Mouse (Mus musculus) urinary bladder, postnatal 25 days (tissue): Measurements from ENCODE around the gene Olfr125.

ENCODE experiments used
- DNase-seq: peaks from one replicate; pipeline ENCODE4 v3.0.0; 2022; ENCODE audit warnings: low spot score

Olfr125 gene

GRCm38 (mm10) chr17:37832649-37833048, at the start of gene Olfr125:
Gene Olfr125, plus strand, starts transcription at chr17:37832949.
- no peak for DNase-seq

DNA sequence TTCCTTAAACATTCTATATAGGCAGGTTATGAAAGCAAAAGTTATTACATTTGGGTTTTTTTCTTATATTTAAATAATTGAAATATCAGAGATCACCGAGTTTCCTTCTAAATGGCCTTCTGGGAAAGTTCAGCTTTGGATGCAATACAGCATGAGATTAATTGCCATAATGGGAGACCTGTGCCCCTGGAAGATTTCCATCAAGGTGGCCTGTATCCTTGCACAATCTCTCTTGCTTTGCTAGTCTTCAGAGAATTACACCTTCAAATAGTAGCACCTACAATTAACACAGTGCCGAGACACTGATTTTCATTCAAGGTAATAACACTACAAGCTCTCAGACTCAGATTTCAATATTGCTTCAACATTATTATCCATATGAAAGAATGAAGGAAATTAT, 39.5 kb upstream of the Olfr125 start, which contains the start of gene Olfr123:
TSS of gene Olfr123 (plus strand) at position 301 of the 400 bp plus-strand sequence.
- DNase-seq: no peak

DNA sequence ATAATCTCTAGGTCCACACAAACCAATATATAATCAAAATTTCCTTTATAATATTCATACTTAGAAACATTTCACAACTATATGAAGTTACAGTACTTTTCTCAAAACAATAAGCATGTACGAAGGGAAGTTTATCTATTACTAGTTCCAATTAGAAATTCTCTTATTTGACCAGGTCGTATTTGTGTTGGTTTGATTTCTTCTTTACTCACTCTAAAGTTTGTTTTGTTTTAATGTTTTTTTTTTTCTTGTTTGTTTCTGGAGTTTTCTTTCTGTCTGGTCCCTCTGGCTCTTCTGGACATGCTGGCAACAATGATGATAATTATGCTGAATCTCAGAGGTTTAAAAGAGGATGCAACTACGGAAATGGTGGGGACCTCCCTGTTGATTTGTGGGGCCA, 33.2 kb upstream of the Olfr125 start, which contains the start of gene Olfr124:
TSS of gene Olfr124 (plus strand) at position 301 of the 400 bp plus-strand sequence.
- DNase-seq: no peak

- no peak for DNase-seq
These were observed 14.4 kb downstream of the Olfr125 start, which contains the start of gene Olfr126 for GRCm38 (mm10) chr17:37847183-37847582. Gene Olfr126, plus strand, starts transcription at chr17:37847483.

DNA sequence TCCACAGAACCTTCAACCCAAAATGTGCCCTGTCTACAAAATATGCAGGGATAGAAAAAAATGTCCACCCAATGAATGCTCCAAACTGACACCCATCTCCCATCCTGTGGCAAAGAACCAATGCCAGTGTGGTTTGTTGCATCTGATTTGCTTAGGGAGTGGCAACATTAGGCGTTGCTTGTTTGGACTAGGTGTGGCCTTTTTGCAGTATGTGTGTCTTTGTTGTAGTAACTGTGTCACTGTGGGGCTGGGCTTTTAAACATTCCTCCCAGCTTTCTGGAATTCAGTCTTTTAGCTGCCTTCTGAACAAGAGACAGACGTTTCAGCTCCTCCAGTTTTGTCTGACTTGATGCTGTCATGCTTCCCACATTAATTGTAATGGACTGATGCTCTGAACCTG, 31.2 kb downstream of the Olfr125 start:
- DNase-seq: no peak

- DNase-seq: no peak
These were observed 37.0 kb downstream of the Olfr125 start for GRCm38 (mm10) chr17:37869676-37870205.

- no peak for DNase-seq
These were observed 41.1 kb downstream of the Olfr125 start for GRCm38 (mm10) chr17:37873830-37874229.
